Mouse (Mus musculus): ENCODE data around the gene Pah.

The Pah gene

GRCm38 (mm10) chr10:87521646-87522045, at the start of gene Pah:
Pah (plus strand) TSS chr10:87521795.
- in situ Hi-C loops (cut with MboI; ENCODE audit: unreplicated experiment in 2 of 2) = loop anchor here in 1 of 2 experiments (25.0 kb wide), 1 partner anchor 759 kb away; the partner anchor contains the start of gene Gm49358

GRCm38 (mm10) chr10:87473475-87474131, 48.0 kb upstream of the Pah start:
- in situ Hi-C loops (cut with MboI; ENCODE audit: unreplicated experiment in 2 of 2) = no loop called here

- in situ Hi-C loops (cut with MboI; ENCODE audit: unreplicated experiment in 2 of 2) = no loop called here
Observed at GRCm38 (mm10) chr10:87474971-87475370, 46.6 kb upstream of the Pah start.

GRCm38 (mm10) chr10:87477895-87478294, 43.7 kb upstream of the Pah start:
- in situ Hi-C loops (cut with MboI; ENCODE audit: unreplicated experiment in 2 of 2) = no loop called here

- in situ Hi-C loops (cut with MboI; ENCODE audit: unreplicated experiment in 2 of 2) = no loop called here
Observed at GRCm38 (mm10) chr10:87484831-87485720, 36.5 kb upstream of the Pah start.

GRCm38 (mm10) chr10:87485721-87486620, 35.6 kb upstream of the Pah start:
- in situ Hi-C loops (cut with MboI; ENCODE audit: unreplicated experiment in 2 of 2) = no loop called here

GRCm38 (mm10) chr10:87488429-87489145, 33.0 kb upstream of the Pah start:
- in situ Hi-C loops (cut with MboI; ENCODE audit: unreplicated experiment in 2 of 2) = no loop called here

GRCm38 (mm10) chr10:87489246-87490009, 32.2 kb upstream of the Pah start:
- in situ Hi-C loops (cut with MboI; ENCODE audit: unreplicated experiment in 2 of 2) = no loop called here

- in situ Hi-C loops (cut with MboI; ENCODE audit: unreplicated experiment in 2 of 2) = no loop called here
Observed at GRCm38 (mm10) chr10:87490328-87490727, 31.3 kb upstream of the Pah start.

GRCm38 (mm10) chr10:87491485-87492040, 30.0 kb upstream of the Pah start:
- in situ Hi-C loops (cut with MboI; ENCODE audit: unreplicated experiment in 2 of 2) = no loop called here

GRCm38 (mm10) chr10:87492332-87492660, 29.3 kb upstream of the Pah start:
- in situ Hi-C loops (cut with MboI; ENCODE audit: unreplicated experiment in 2 of 2) = no loop called here

- in situ Hi-C loops (cut with MboI; ENCODE audit: unreplicated experiment in 2 of 2) = no loop called here
Observed at GRCm38 (mm10) chr10:87492661-87493551, 28.7 kb upstream of the Pah start.

GRCm38 (mm10) chr10:87493576-87493975, 28.0 kb upstream of the Pah start, which contains the start of gene Ascl1:
Ascl1 (minus strand) TSS chr10:87493660.
- in situ Hi-C loops (cut with MboI; ENCODE audit: unreplicated experiment in 2 of 2) = no loop called here

GRCm38 (mm10) chr10:87494176-87494575, 27.4 kb upstream of the Pah start:
- in situ Hi-C loops (cut with MboI; ENCODE audit: unreplicated experiment in 2 of 2) = no loop called here

- in situ Hi-C loops (cut with MboI; ENCODE audit: unreplicated experiment in 2 of 2) = no loop called here
Observed at GRCm38 (mm10) chr10:87494596-87494995, 27.0 kb upstream of the Pah start.

GRCm38 (mm10) chr10:87497056-87497455, 24.5 kb upstream of the Pah start:
- in situ Hi-C loops (cut with MboI; ENCODE audit: unreplicated experiment in 2 of 2) = no loop called here

- in situ Hi-C loops (cut with MboI; ENCODE audit: unreplicated experiment in 2 of 2) = loop anchor here in 1 of 2 experiments (10.0 to 25.0 kb wide), 2 partner anchors 376 to 739 kb away; partner anchors contain the start of gene Gm49358
Observed at GRCm38 (mm10) chr10:87500926-87501658, 20.5 kb upstream of the Pah start.
